In the genomic region with DNA sequence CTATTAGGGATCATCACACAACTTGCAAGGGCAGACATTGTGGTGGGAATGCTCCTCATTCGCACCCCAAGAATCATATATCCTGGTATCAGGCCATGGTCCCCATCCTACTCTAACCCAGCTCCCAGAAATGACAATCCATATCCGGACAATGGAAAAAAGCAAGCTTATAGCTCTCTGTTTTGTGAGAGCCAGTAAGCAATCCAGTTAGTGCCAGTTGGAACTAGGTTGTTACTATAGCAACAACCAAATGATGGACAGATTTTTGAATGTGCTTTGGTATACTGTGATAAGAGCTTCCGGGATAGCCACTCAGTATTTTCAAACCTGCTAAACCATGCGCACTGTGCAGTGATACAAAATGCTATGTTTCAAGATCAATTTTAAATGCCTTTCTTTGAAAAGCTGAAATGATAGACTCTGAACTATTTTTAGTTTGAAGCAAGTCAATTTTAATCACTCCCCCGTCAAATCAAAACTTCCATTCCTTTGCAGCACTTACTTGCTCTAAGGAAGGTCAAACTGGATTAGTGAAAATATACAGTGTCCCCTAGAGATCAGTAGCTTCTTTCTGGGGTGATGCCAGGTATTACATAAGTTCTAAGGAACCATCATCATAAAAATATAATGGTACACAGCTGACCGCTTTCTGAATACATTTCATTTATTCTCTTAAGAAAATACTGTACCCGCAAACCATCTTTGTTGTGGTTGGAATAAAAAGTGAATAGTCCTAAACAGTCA, we compare ENCODE assay signal across 10 mouse cellular contexts.
DNase-seq lines count a peak whose midpoint lies in the region; ATAC-seq lines count a peak whose summit lies in the region.
"Had no signal": no experiment of that assay in that cellular context is flagged by ENCODE, and none has a peak within 500 bp of the region (broad histone marks: within the 10 kb centered on the region; RNA-seq: fewer than 3 reads in every experiment).

No protein-coding gene starts in this region.

- WGBS in embryonic facial prominence, embryonic 12.5 days: 51% methylated on average over 7 of the region's 7 CpGs

- no peak overlapping the region for H3K4me3 ChIP-seq in embryonic facial prominence, embryonic 12.5 days
- H3K4me3 ChIP-seq: neural tube, embryonic 12.5 days had no signal

- no peak overlapping the region for H3K9ac ChIP-seq in embryonic facial prominence, embryonic 12.5 days
- H3K9ac ChIP-seq: neural tube, embryonic 12.5 days had no signal

- no peaks in the 10 kb centered on the region for H3K27me3 ChIP-seq in embryonic facial prominence, embryonic 12.5 days
- H3K27me3 ChIP-seq: neural tube, embryonic 12.5 days had no signal

- H3K4me2 ChIP-seq in embryonic facial prominence, embryonic 12.5 days (replicated peaks): no peak overlapping the region
- H3K4me2 ChIP-seq: neural tube, embryonic 12.5 days had no signal

- H3K4me1 ChIP-seq in embryonic facial prominence, embryonic 12.5 days: 0 out of 2 replicates have a peak, but pooled peaks cover 7% of the 10 kb centered on the region
- H3K4me1 ChIP-seq: neural tube, embryonic 12.5 days had no signal

- peak; percentile 74 for ATAC-seq in embryonic facial prominence, embryonic 12.5 days (ENCODE audit: insufficient number of reproducible peaks, insufficient read depth, low FRiP score, low TSS enrichment)
- ATAC-seq: intestine, embryonic 16.5 days had no signal

- no peaks in the 10 kb centered on the region for H3K9me3 ChIP-seq in embryonic facial prominence, embryonic 12.5 days
- H3K9me3 ChIP-seq: neural tube, embryonic 12.5 days had no signal

- no peaks in the 10 kb centered on the region for H3K36me3 ChIP-seq in embryonic facial prominence, embryonic 12.5 days
- H3K36me3 ChIP-seq: neural tube, embryonic 12.5 days had no signal

- DNase-seq in brain, embryonic 18.5 days (ENCODE audit: low read depth, low spot score): peak; percentile 67
- peak; percentile 5 for DNase-seq in hindlimb bud, embryonic 11.5 days (ENCODE audit: extremely low spot score, low read depth, low spot score)
- peak; percentile 13 for DNase-seq in mesoderm, embryonic 11.5 days (ENCODE audit: low read depth, low spot score)
- DNase-seq in adrenal gland, adult 2 months: no peak
- no peak for DNase-seq in thymus, postnatal 14 days
- DNase-seq in thymus, adult 18-20 months: no peak
- DNase-seq: gastrocnemius, postnatal 10 days had no signal

- peak overlapping the region; percentile 90 for H3K27ac ChIP-seq in embryonic facial prominence, embryonic 12.5 days
- H3K27ac ChIP-seq: neural tube, embryonic 12.5 days had no signal

Comparison
In these comparisons a context has a peak if more than half of its experiments do, and no peak if none do; other contexts are left out.
1. DNase-seq: peak in brain, embryonic 18.5 days (single experiment), hindlimb bud, embryonic 11.5 days (single experiment) and mesoderm, embryonic 11.5 days (single experiment); none in adrenal gland, adult 2 months (single experiment), thymus, postnatal 14 days (single experiment) and thymus, adult 18-20 months (0 of 2).